Mouse (Mus musculus) forebrain, postnatal 0 days (tissue): Measurements from ENCODE around the gene H2-Ab1. TPM values are rescaled to one million over a fixed set of nuclear protein-coding genes. Genes with fewer than 3 reads are reported as not detected.
"Not testable (repeated sequence)": the region's sequence is repeated elsewhere in the genome, so short reads cannot be mapped to it uniquely, and the experiment has no call there.

Experiments
- ATAC-seq: fragments of 200-750 bp; cut with Nextera tagmentation; 2 replicates; pipeline ENCODE4 v1.8.0; 2017; ENCODE audit warnings: mild to moderate bottlenecking, moderate library complexity
- DNase-seq: peaks from one replicate; pipeline ENCODE4 v3.0.0-alpha.2; 2015
- H3K27ac ChIP-seq: fragments of 300-500 bp; sonication (generic); 2 replicates; pipeline ENCODE4 v1.5.1; 2014; ENCODE audit warnings: low read depth, mild to moderate bottlenecking, antibody characterized with exemption, low read length, moderate library complexity, mixed read lengths
- H3K27me3 ChIP-seq: fragments of 300-500 bp; sonication (generic); 2 replicates; pipeline ENCODE4 v1.6.1; 2014; ENCODE audit warnings: mild to moderate bottlenecking, low read length, mixed read lengths; ENCODE audit not compliant: insufficient read depth
- H3K36me3 ChIP-seq: fragments of 300-500 bp; sonication (generic); 2 replicates; pipeline ENCODE4 v1.6.1; 2014; ENCODE audit warnings: mild to moderate bottlenecking, moderate library complexity; ENCODE audit not compliant: insufficient read depth
- H3K4me1 ChIP-seq: fragments of 300-500 bp; sonication (generic); 2 replicates; pipeline ENCODE4 v1.6.1; 2014; ENCODE audit warnings: antibody characterized with exemption; ENCODE audit not compliant: insufficient read depth
- H3K4me2 ChIP-seq: fragments of 300-500 bp; sonication (generic); 2 replicates; pipeline ENCODE4 v1.6.1; 2014; ENCODE audit warnings: low read depth, mild to moderate bottlenecking, moderate library complexity
- H3K4me3 ChIP-seq: fragments of 300-500 bp; sonication (generic); 2 replicates; pipeline ENCODE4 v1.5.1; 2014; ENCODE audit warnings: low read depth, low read length, mixed read lengths
- H3K9ac ChIP-seq: fragments of 300-500 bp; sonication (generic); 2 replicates; pipeline ENCODE4 v1.6.1; 2014; ENCODE audit warnings: mild to moderate bottlenecking
- H3K9me3 ChIP-seq: fragments of 300-500 bp; sonication (generic); 2 replicates; pipeline ENCODE4 v1.6.1; 2016; ENCODE audit warnings: low read length
- CTCF ChIP-seq: sonication (generic); IDR thresholded peaks from 2 replicates; pipeline ENCODE4 v1.5.1; 2016; ENCODE audit warnings: antibody characterized with exemption, control low read depth, low read depth
- WGBS: fragments of 180-500 bp; shearing (Covaris S2); extraction: QIAGEN DNeasy Blood & Tissue Kit; methylation state at CpG from one replicate; pipeline ENCODE4 v1.1.7; 2014; 5-methylcytosine and 5-hydroxymethylcytosine counted together
- polyA plus RNA-seq: library from polyadenylated mRNA; unstranded; fragments of >200 nt; fragmentation: Nextera tagmentation; extraction: Ambion mirVana; gene quantifications from 2 replicates; pipeline ENCODE4 v1.2.1, GENCODE M21; 2015
- total RNA-seq: library from RNA; depleted of rRNA; stranded (reverse); fragments of >200 nt; gene quantifications from 2 replicates; pipeline ENCODE4 v1.2.3, GENCODE M21; 2014

Gene H2-Ab1
- total and polyA plus RNA-seq, 2 experiments from 2014 or later = 1.8 to 2.0 TPM

GRCm38 (mm10) chr17:34215176-34215575 is 42.3 kb upstream of the H2-Ab1 start:
- Histone ChIP-seq H3K4me2 (no peak overlapping the region), H3K27me3 (peaks cover 22% of the 10 kb centered on the region), H3K4me1 (no peaks in the 10 kb centered on the region), H3K36me3 (no peaks in the 10 kb centered on the region), H3K9me3 (no peaks in the 10 kb centered on the region), H3K4me3 (no peak overlapping the region), H3K27ac (no peak overlapping the region), H3K9ac (no peak overlapping the region)
- TF ChIP-seq CTCF = no peak
- ATAC-seq (no peak), DNase-seq (no peak)
- WGBS = 84% methylated on average over 12 of the region's 12 CpGs

DNA sequence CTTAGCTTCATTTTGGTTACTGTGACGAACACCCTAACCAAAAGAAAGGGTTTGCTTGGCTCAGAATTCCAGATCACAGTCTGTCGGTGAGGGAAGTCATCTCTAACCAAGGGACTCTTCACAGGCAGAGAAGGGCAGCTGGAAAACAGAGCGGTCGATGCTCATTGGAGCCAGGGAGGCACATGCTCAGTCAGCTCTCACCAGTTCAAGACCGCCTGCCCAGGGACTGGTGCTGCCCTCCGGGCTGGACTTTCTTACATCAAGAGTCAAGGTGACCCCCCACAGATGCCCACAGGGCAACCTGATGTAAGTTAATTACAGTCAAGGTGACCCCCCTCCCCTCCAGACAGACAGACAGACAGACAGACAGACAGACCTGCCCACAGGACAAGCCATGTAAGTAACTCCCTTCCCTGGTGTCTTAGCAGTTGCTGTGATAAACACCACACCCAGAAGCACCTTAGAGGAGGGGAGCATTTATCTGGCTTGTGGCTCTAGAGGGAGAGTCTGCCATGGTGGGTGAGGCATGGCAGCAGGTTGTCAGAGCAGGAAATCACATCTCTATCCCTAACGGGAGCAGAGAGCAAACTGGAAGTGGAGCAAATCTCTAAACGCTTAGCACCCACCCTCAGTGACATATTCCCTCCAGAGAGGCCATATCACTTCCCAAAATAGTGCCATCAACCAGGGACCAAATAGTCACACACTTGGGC is 40.1 kb upstream of the H2-Ab1 start:
- peaks cover 11% of the 10 kb centered on the region; the same call in 1 of the 2 replicates for H3K27me3 ChIP-seq
- no peak for TF ChIP-seq CTCF
- H3K9me3 ChIP-seq = no peaks in the 10 kb centered on the region
- H3K36me3 ChIP-seq = no peaks in the 10 kb centered on the region
- H3K27ac ChIP-seq = no peak overlapping the region
- DNase-seq (no peak), ATAC-seq (no peak)
- no peak overlapping the region for H3K4me2 ChIP-seq
- H3K9ac ChIP-seq = no peak overlapping the region
- H3K4me1 ChIP-seq = no peaks in the 10 kb centered on the region
- H3K4me3 ChIP-seq = no peak overlapping the region
- 88% methylated on average over 8 of the region's 8 CpGs for WGBS

GRCm38 (mm10) chr17:34217986-34218385 is 39.5 kb upstream of the H2-Ab1 start:
- TF ChIP-seq CTCF = no peak
- Histone ChIP-seq H3K9ac (no peak overlapping the region), H3K4me1 (no peaks in the 10 kb centered on the region), H3K9me3 (no peaks in the 10 kb centered on the region), H3K4me3 (no peak overlapping the region), H3K4me2 (no peak overlapping the region), H3K27me3 (peaks cover 8% of the 10 kb centered on the region; the same call in 1 of the 2 replicates), H3K27ac (no peak overlapping the region), H3K36me3 (no peaks in the 10 kb centered on the region)
- ATAC-seq (no peak), DNase-seq (no peak)
- 86% methylated on average over 5 of the region's 5 CpGs for WGBS

GRCm38 (mm10) chr17:34218675-34219074 is 38.8 kb upstream of the H2-Ab1 start:
- H3K27me3 ChIP-seq = peaks cover 3% of the 10 kb centered on the region; the same call in 1 of the 2 replicates
- no peak for TF ChIP-seq CTCF
- H3K27ac ChIP-seq = no peak overlapping the region
- H3K4me1 ChIP-seq = no peaks in the 10 kb centered on the region
- ATAC-seq (no peak), DNase-seq (no peak)
- no peaks in the 10 kb centered on the region for H3K9me3 ChIP-seq
- H3K36me3 ChIP-seq = no peaks in the 10 kb centered on the region
- no peak overlapping the region for H3K4me3 ChIP-seq
- no peak overlapping the region for H3K9ac ChIP-seq
- no peak overlapping the region for H3K4me2 ChIP-seq
- 61% methylated on average over 11 of the region's 11 CpGs for WGBS

DNA sequence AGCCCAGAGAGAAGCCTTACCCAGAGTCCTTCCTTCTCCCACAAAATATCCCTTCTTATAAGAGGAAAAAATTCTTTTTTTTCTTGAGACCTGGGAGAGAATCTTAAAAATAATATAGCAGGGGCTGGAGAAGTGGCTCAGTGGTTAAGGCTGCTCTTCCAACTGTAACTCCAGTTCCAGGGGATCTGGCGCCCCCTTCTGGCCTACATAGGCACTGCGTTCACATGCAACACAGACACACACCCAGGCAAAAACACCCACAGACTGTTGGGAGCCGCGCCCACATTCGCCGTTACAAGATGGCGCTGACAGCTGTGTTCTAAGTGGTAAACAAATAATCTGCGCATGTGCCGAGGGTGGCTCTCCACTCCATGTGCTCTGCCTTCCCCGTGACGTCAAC is 38.4 kb upstream of the H2-Ab1 start:
- WGBS = 90% methylated on average over 7 of the region's 11 CpGs

DNA sequence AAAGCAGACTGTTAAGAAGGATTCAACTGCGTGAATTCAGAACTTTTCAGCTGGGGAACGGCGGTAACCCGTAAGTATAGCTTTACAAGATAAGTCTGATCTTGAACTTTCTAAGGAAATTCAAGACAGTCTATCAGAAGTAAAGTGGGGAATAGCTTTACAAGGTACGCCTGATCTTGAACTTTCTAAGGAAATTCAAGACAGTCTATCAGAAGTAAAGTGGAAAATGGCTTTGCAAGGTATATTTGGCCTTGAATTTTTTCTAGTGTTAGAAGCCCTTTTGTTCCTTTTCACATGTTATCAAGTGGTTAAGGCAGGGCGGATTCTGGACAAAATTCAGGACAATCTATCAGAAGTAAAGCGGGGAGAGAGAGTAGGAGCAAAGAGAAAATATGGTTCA is 37.7 kb upstream of the H2-Ab1 start:
- not testable (repeated sequence) for DNase-seq, H3K27ac ChIP-seq, H3K9me3 ChIP-seq, H3K4me1 ChIP-seq, H3K9ac ChIP-seq, H3K27me3 ChIP-seq, H3K4me2 ChIP-seq, H3K36me3 ChIP-seq, H3K4me3 ChIP-seq, ATAC-seq
- WGBS = 92% methylated on average over 3 of the region's 7 CpGs

More for the DNA sequence above, 38.4 kb upstream of the H2-Ab1 start:
- ATAC-seq, H3K4me1 ChIP-seq, H3K9ac ChIP-seq, H3K4me3 ChIP-seq, H3K4me2 ChIP-seq, DNase-seq, H3K9me3 ChIP-seq, H3K27ac ChIP-seq, H3K27me3 ChIP-seq, H3K36me3 ChIP-seq: not testable (repeated sequence)
- peak; percentile 58 for TF ChIP-seq CTCF

DNA sequence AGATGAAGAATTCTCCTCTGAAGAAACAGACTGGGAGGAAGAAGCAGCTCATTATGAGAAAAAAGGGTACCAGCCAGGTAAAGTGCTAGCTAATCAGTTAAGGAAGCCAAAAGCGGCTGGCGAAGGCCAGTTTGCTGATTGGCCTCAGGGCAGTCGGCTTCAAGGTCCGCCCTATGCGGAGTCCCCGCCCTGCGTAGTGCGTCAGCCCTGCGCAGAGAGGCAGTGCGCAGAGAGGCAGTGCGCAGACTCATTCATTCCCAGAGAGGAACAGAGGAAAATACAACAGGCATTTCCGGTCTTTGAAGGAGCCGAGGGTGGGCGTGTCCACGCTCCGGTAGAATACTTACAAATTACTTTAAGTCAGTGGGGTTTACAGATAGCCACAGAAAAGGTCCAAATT is 37.1 kb upstream of the H2-Ab1 start:
- H3K9me3 ChIP-seq, H3K36me3 ChIP-seq, H3K27ac ChIP-seq, H3K4me2 ChIP-seq, H3K27me3 ChIP-seq, ATAC-seq, H3K9ac ChIP-seq, H3K4me3 ChIP-seq, H3K4me1 ChIP-seq, DNase-seq: not testable (repeated sequence)
- 100% methylated on average over 3 of the region's 16 CpGs for WGBS
